In genomic region chr3:145964473-145964872, GRCm38 (mm10) we compare ENCODE assay signal across 8 mouse cellular contexts. TPM values are rescaled to one million over a fixed set of nuclear protein-coding genes. Genes with fewer than 3 reads are reported as not detected.
DNase-seq lines count a peak whose midpoint lies in the region.

No protein-coding gene starts in this region.

- H3K27ac ChIP-seq in limb, embryonic 10.5 days, result no peak overlapping the region
- 0 out of 2 replicates have a peak overlapping the region, but pooled peaks have one; percentile 23 for H3K27ac ChIP-seq in midbrain, embryonic 10.5 days (replicated peaks)

- DNase-seq in heart, adult 11 months, result peak; percentile 97
- no peak for DNase-seq in heart, adult 8-10 months (ENCODE audit: low spot score)
- DNase-seq in heart, postnatal 25 days (ENCODE audit: low spot score), result peak; percentile 32
- DNase-seq in limb, embryonic 10.5 days (ENCODE audit: low spot score), result peak; percentile 68
- peak; percentile 64 for DNase-seq in midbrain, embryonic 10.5 days (ENCODE audit: low spot score)
- no peak for DNase-seq in left cerebral cortex, adult 18-20 months (ENCODE audit: low spot score in 2 of 2)
- DNase-seq in adrenal gland, adult 8-10 months, result no peak
- no peak for DNase-seq in frontal cortex, adult 2 months (ENCODE audit: extremely low spot score in 1 of 2, low spot score in 1 of 2)

- peaks cover 27% of the 10 kb centered on the region for H3K4me1 ChIP-seq in limb, embryonic 10.5 days
- H3K4me1 ChIP-seq in midbrain, embryonic 10.5 days, result peaks cover 31% of the 10 kb centered on the region

- peaks cover 49% of the 10 kb centered on the region for H3K27me3 ChIP-seq in limb, embryonic 10.5 days (ENCODE audit: low read depth, poor library complexity, severe bottlenecking)
- H3K27me3 ChIP-seq in midbrain, embryonic 10.5 days (ENCODE audit: low read depth, poor library complexity, severe bottlenecking), result peaks cover 49% of the 10 kb centered on the region

- H3K36me3 ChIP-seq in limb, embryonic 10.5 days, result no peaks in the 10 kb centered on the region
- H3K36me3 ChIP-seq in midbrain, embryonic 10.5 days, result no peaks in the 10 kb centered on the region

- no peaks in the 10 kb centered on the region for H3K9me3 ChIP-seq in limb, embryonic 10.5 days (replicated peaks)
- H3K9me3 ChIP-seq in midbrain, embryonic 10.5 days (replicated peaks), result no peaks in the 10 kb centered on the region

- intact Hi-C loops in heart, postnatal 25 days (cut with DNase I), result no loop called here

- H3K4me3 ChIP-seq in limb, embryonic 10.5 days, result no peak overlapping the region
- peak overlapping the region; percentile 41 for H3K4me3 ChIP-seq in midbrain, embryonic 10.5 days

- WGBS in limb, embryonic 10.5 days, result 10% methylated on average over 10 of the region's 10 CpGs
- WGBS in midbrain, embryonic 10.5 days, result 15% methylated on average over 10 of the region's 10 CpGs

RNA-seq across cellular contexts. Expression of gene Syde2, which starts 23.2 kb away (rescaled TPM):
- total RNA-seq in heart, adult 8-10 months (2022), result 10 to 100 TPM; 16.7 to 21.8 (median 19.0) TPM
- 10 to 100 TPM; 18.1 to 21.5 TPM for total RNA-seq in heart, postnatal 25 days (2021)
- 1.2 and 1.3 TPM in 2 replicates for polyA plus RNA-seq in limb, embryonic 10.5 days (2016; fragmentation: Nextera tagmentation; extraction: Ambion mirVana)
- 0.53 and 0.95 TPM in 2 replicates for polyA plus RNA-seq in midbrain, embryonic 10.5 days (2016; fragmentation: Nextera tagmentation; extraction: Ambion mirVana)
- 1 to 10 TPM; 2.6 TPM for total RNA-seq in left cerebral cortex, adult 18-20 months (2021)
- total RNA-seq in adrenal gland, adult 8-10 months (2022), result 1 to 10 TPM; 4.8 to 6.6 (median 5.6) TPM
- 3.3 and 3.5 TPM in 2 replicates for polyA plus RNA-seq in frontal cortex, adult 2 months (2012; rRNA removed)

RNA-seq across cellular contexts. Expression of gene 2410004B18Rik, which starts 26.7 kb away (rescaled TPM):
- 10 to 100 TPM; 13.2 to 21.6 (median 18.0) TPM for total RNA-seq in heart, adult 8-10 months (2022)
- 10 to 100 TPM; 16.8 to 18.1 TPM for total RNA-seq in heart, postnatal 25 days (2021)
- polyA plus RNA-seq in limb, embryonic 10.5 days (2016; fragmentation: Nextera tagmentation; extraction: Ambion mirVana), result 50.1 and 52.4 TPM in 2 replicates
- 50.6 and 51.1 TPM in 2 replicates for polyA plus RNA-seq in midbrain, embryonic 10.5 days (2016; fragmentation: Nextera tagmentation; extraction: Ambion mirVana)
- total RNA-seq in left cerebral cortex, adult 18-20 months (2021), result 10 to 100 TPM; 38.6 to 38.9 TPM
- total RNA-seq in adrenal gland, adult 8-10 months (2022), result 10 to 100 TPM; 17.4 to 25.4 (median 22.4) TPM
- polyA plus RNA-seq in frontal cortex, adult 2 months (2012; rRNA removed), result 38.7 and 39.9 TPM in 2 replicates

RNA-seq across cellular contexts. Expression of gene Bcl10, which starts 41.9 kb away (rescaled TPM):
- total RNA-seq in heart, adult 8-10 months (2022), result 10 to 100 TPM; 14.9 to 17.6 (median 16.5) TPM
- 10 to 100 TPM; 18.1 to 20.4 TPM for total RNA-seq in heart, postnatal 25 days (2021)
- polyA plus RNA-seq in limb, embryonic 10.5 days (2016; fragmentation: Nextera tagmentation; extraction: Ambion mirVana), result 44.0 and 45.5 TPM in 2 replicates
- 43.9 and 44.3 TPM in 2 replicates for polyA plus RNA-seq in midbrain, embryonic 10.5 days (2016; fragmentation: Nextera tagmentation; extraction: Ambion mirVana)
- total RNA-seq in left cerebral cortex, adult 18-20 months (2021), result 10 to 100 TPM; 13.2 to 15.0 TPM
- 10 to 100 TPM; 21.8 to 25.1 (median 23.4) TPM for total RNA-seq in adrenal gland, adult 8-10 months (2022)
- polyA plus RNA-seq in frontal cortex, adult 2 months (2012; rRNA removed), result 14.0 TPM in 2 replicates

Comparison
In these comparisons a context has a peak if more than half of its experiments do, and no peak if none do; other contexts are left out.
1. DNase-seq: peak in heart, adult 11 months (single experiment), heart, postnatal 25 days (single experiment), limb, embryonic 10.5 days (single experiment) and midbrain, embryonic 10.5 days (single experiment); none in heart, adult 8-10 months (single experiment), left cerebral cortex, adult 18-20 months (0 of 2), adrenal gland, adult 8-10 months (single experiment) and frontal cortex, adult 2 months (0 of 2).